Mouse (Mus musculus) kidney, postnatal 10 days (tissue): ENCODE results near the gene Mtfr2.

Source experiments
- DNase-seq: peaks from one replicate; pipeline ENCODE4 v3.0.0; 2021; ENCODE audit warnings: mixed read lengths

The Mtfr2 gene

GRCm38 (mm10) chr10:20347285-20348214, at the start of gene Mtfr2:
Gene Mtfr2 (plus strand): TSS chr10:20347770.
- DNase-seq = peak; percentile 96

- no peak for DNase-seq
These were observed 49.2 kb upstream of the Mtfr2 start for GRCm38 (mm10) chr10:20298152-20298920.

GRCm38 (mm10) chr10:20299114-20299513, 48.5 kb upstream of the Mtfr2 start:
- no peak for DNase-seq

- DNase-seq = peak; percentile 19
These were observed 36.4 kb upstream of the Mtfr2 start for GRCm38 (mm10) chr10:20310969-20311769.

- peak; percentile 100 for DNase-seq
These were observed 35.4 kb upstream of the Mtfr2 start, which contains the start of gene Bclaf1 for GRCm38 (mm10) chr10:20311918-20312735. Gene Bclaf1 (plus strand): TSS chr10:20312469.

GRCm38 (mm10) chr10:20312736-20313301, 34.8 kb upstream of the Mtfr2 start:
- peak; percentile 95 for DNase-seq

- DNase-seq = no peak
These were observed 34.1 kb upstream of the Mtfr2 start for GRCm38 (mm10) chr10:20313447-20313846.

- DNase-seq = no peak
These were observed 33.6 kb upstream of the Mtfr2 start for GRCm38 (mm10) chr10:20313941-20314340.

DNA sequence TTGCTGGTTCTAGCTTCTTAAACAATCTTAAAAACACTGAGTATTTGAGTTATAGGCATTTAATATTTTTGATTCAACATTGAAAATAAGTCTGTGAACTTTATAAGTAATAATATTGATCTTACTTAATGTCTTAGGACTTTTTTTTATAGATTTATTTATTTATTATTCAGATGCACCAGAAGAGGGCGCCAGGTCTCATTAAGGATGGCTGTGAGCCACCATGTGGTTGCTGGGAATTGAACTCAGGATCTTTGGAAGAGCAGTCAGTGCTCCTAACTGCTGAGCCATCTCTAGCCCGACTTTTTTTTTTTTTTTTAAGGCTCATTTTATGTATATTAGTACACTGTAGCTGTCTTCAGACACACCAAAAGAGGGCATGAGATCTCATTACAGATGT, 32.8 kb upstream of the Mtfr2 start:
- DNase-seq = peak; percentile 39

- peak; percentile 18 for DNase-seq
These were observed 30.1 kb upstream of the Mtfr2 start for GRCm38 (mm10) chr10:20317466-20317865.

DNA sequence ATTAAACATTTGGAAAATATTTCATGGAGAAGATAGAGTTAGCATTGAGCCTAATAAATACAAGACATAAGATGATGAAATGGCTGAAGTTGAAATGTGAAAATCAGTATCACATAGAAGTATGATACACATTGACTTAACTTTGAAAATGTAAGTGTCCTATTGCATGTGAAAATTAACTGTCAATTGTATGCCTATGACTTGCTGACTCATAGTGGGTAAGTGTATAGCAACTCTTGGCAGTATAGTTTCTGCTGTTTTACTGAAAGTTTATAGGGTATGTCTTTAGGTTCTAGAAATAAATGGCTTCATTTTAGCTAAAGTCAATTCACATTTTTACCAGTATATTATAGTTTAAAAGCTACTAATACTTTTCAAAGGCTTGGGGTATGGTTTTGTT, 21.3 kb upstream of the Mtfr2 start:
- DNase-seq = no peak

- DNase-seq = no peak
These were observed 16.3 kb upstream of the Mtfr2 start for GRCm38 (mm10) chr10:20331262-20331661.

GRCm38 (mm10) chr10:20337872-20338271, 9.7 kb upstream of the Mtfr2 start:
- no peak for DNase-seq

DNA sequence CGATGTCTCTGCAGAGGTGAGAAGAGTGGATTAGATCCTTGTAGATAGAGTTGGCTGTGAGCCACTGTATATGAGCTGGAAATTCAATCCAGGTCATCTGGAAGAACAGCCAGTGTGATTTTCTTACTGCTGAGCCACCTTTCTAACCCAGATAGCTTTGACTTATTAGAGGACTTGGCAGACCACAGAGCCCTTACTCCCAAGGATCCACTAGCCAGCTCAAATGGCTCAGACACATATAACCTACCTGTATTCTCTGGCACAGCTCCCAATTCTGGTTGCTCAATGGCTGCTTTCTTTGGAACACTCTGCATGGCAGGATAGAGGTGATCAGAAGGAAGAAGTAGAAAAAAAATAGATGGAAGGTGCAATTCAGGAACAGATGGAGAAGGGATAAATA, 1.8 kb upstream of the Mtfr2 start:
- DNase-seq = no peak

DNA sequence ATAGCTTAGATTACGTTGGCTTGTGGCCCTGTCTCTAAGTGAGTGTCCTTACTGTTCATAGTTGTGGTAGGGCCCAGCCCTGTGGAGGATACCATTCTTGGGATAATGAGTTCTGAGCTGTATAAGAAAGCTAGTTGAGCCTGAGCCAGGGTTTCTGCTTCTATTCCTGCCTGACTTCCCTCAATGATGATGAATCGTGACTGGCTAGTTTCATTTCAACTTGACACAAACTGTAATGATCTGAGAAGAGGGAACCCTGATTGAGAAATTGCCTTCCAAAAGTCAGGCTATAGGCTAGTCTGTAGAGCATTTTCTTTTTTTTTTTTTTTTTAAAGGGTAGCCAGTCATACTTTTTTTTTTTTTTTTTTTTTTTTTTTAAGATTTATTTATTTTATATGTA, 1.3 kb downstream of the Mtfr2 start:
- DNase-seq = no peak

GRCm38 (mm10) chr10:20361542-20362449, 14.2 kb downstream of the Mtfr2 start:
- peak; percentile 28 for DNase-seq

DNA sequence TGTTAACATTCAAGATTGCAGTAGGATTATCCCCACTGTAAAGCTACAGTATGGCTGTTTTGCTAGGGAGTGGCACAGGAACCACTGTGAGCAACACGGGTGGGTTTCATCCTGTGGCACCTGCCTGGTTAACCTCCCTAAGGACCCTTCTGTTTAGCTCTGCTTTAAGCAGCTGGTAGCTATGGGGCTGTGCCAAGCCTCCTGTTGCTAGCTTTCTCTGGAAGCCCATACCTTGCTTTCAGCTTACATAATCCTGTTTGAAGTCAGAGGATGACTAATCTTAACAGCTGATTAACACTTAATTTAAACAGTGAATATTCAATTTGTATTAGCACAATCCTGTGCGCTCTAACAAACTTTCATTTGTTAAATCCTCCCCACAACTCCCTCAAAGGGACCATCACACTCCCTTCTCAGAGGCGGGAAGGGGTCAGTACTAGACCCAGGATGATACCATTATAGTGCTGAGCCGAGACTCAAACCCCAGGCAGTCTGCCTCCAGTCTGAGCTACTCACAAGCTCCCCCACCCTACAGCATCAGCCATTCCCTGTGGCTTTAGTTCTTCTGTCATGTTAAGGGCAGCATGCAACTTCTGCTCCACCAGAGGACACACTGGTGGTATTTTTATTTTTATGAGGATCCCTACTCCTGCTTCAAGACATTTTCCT, 15.0 kb downstream of the Mtfr2 start:
- no peak for DNase-seq

DNA sequence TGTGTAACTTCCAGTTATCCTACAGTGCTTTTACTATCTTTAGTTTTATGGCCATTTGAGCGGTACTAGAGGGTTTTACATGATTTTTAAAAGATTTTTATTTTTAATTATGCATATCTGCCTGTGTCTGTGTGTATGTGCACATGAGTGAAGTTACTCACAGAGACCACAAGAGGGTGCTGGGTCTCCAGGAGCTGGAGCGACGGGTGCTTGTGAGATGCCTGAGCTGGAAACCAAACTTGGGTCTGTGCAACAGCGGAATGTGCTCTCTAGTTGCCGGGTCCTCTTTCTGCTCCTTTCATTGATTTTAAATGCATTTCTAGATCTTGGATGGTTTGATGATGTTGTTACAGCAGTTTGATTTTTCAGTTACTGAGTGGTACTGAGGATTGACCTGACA, 24.5 kb downstream of the Mtfr2 start:
- peak; percentile 13 for DNase-seq

DNA sequence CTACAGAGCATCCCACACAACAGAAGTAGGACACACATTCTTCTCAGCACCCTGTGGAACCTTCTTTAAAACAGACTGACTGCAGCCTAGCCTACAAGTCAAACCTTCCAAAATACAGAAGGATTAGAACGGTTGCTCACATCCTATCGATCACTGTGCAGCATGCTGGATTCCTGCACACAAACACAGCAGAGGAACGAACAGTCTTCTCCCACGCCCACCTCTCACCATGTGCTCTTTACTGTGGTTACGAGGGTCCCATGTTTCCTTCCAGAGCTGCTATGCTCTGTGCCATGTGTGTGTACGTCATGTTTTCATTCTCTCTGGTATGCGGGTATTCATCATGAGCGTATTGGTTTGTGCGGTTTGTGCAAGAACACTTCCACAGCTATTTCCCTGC, 30.1 kb downstream of the Mtfr2 start:
- no peak for DNase-seq
